Mouse (Mus musculus): ENCODE data around the gene Capn5.

The Capn5 gene

DNA sequence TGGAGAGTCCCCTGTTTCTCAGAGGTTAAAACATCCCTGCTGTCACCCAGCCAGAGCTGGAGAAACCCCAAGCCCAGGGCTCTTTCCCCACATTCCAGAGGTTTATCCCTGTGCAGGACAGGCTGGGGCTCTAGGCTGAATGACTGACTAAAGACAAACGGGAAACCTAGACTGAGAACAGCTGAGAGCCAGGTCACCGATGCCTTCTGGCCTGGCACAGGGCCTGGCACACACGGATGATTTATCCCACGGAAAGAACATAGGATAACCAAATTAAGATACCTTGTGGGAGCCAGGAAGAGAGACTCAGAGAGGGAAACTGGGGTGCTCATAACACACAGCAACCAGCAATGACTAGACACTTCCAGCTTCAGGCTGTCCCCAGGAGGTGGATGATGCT lies 68.3 kb downstream of the Capn5 start:
- no peak for DNase-seq (ENCODE audit: low spot score)

DNA sequence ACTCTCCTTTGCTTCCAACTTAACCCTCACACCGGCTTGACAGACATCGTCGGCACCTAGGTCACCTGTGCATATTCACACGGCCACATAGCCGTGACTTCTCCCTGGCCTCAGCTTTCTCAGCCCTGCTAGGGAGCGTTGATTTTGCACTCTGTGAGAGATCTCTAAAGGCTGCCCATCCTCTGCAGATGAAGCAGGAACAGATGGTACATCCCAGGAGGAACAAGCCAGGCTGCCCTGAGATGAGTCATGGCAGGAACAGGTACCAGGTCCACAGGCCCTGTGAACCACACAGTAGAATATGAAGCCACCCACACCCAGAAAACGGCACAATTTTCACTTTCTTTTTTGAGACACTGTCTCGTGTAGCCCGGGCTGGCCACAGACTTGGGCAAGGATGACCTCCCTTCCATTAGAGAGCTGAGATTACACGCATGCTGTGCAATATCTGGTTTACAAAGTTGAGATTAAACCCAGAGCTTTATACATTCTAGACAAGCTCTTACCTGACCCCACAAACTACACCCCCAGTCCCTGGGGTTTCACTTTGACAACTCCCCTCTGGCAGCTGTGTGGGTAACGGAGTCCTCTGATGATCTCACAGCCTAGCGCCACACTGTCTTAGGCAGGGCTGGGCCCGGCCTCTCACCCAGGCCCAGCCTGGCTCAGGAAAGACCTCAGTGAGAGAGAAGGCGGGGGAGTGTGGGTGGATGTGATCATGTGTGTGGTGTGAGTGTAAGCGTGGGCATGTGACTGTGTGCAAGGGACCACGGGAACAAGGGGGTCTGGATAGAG lies 69.2 kb downstream of the Capn5 start:
- DNase-seq (ENCODE audit: low spot score): no peak

GRCm38 (mm10) chr7:98106272-98106671 lies 71.8 kb downstream of the Capn5 start:
- no peak for DNase-seq (ENCODE audit: low spot score)

- no peak for DNase-seq (ENCODE audit: low spot score)
These were observed 73.3 kb downstream of the Capn5 start for GRCm38 (mm10) chr7:98104481-98105435.

DNA sequence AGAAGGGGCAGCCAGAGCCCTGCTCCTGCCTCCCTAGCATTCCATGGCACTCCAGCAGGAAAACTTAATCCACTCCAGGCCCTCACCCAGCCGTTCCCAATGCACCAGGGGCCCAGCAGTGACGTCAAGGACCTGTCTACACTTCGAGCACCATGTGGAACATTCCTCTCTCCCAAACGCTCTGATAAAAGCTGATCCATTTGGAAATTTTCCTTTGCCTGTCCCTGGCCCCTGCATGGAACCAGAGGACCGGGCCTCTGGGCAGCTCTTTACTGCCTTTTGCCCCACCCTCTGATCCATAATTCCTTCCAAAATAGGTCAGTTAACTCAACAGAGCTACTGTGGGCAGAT lies 74.2 kb downstream of the Capn5 start:
- DNase-seq (ENCODE audit: low spot score): no peak

- DNase-seq (ENCODE audit: low spot score): peak; percentile 41
These were observed 74.8 kb downstream of the Capn5 start for GRCm38 (mm10) chr7:98103002-98103941.

DNA sequence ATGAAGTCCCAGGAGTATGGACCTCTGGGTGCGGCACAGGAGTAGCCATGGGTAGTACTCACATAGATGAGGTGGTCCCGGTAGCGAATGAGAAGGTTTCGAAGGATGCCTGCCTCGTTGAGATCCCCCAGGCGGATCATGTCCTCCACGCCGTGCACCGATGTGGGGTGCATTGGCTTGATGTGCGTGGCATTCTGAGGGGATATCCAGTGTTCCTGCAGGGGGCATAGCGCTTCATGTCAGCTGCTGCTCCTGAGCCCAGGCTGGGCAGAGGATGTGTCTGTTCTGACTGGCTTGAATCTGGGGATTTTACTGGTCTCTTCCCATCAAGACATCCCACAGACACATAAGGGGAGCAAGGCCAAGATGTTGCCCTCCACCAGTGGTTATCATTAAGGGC lies 75.6 kb downstream of the Capn5 start:
- DNase-seq (ENCODE audit: low spot score): no peak

GRCm38 (mm10) chr7:98097557-98097956 lies 80.5 kb downstream of the Capn5 start:
- no peak for DNase-seq (ENCODE audit: low spot score)

- DNase-seq (ENCODE audit: low spot score): no peak
These were observed 82.2 kb downstream of the Capn5 start for GRCm38 (mm10) chr7:98095852-98096251.

GRCm38 (mm10) chr7:98086346-98086745 lies 91.7 kb downstream of the Capn5 start:
- DNase-seq (ENCODE audit: low spot score): no peak

DNA sequence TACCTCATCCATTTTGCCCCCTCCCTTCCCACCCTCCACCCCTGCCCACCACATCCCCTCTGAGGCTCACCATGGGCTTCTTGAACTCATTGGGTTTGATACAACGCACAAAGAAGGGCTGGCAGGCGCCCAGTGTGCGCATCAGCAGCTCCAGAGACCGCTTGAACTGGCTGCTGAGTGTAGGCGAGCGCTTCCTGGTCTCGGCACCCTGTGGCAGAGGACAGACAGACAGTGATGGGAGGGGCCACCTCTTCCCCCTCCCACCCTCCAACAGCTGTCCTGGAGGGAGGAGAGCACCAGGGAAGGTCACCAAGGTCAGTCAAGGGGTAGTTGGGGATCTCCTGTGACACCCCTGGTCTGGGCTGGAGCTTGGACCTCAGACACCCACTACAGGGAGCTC lies 92.8 kb downstream of the Capn5 start:
- no peak for DNase-seq (ENCODE audit: low spot score)

- DNase-seq (ENCODE audit: low spot score): no peak
These were observed 93.4 kb downstream of the Capn5 start for GRCm38 (mm10) chr7:98084541-98085293.

DNA sequence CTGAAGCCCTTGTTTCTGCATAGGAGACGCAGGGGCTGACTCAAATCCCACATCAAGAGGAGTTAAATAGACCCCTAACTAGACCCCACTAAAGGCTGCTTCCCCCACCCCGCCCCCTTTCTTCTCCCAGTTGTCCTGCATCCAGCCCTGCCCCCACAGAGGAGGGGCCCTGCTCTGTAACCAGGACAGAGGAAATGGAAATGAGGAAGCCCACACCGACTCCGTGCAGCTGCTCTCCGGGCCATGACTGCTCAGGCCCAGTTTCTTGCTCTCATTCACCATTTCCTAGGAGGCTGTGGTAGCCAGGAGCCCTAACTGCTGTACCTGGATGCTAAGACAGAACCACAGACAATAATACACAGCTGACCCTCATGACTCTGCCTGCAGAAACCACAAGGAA lies 95.7 kb downstream of the Capn5 start:
- no peak for DNase-seq (ENCODE audit: low spot score)

DNA sequence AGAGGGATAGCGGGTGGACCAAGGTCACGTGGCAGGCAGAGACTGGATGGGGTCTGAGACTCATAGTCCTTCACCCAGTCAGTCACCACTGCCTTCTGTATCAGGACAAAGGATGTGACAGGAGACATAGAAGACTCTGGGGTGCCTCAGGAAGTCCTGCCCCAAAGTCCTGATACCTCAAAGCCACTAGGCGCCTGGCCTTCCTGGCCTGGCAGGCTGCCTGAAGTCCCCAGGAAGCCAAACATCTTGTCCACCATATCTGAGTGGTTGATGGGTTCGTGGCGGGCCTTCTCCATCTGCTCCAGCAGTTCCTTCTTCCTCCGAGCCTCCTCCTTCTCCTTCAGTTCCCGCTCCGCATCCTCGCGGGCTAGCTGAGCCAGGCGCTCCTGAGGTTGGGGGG lies 100.6 kb downstream of the Capn5 start:
- DNase-seq (ENCODE audit: low spot score): no peak

- DNase-seq (ENCODE audit: low spot score): peak; percentile 27
These were observed 106.5 kb downstream of the Capn5 start for GRCm38 (mm10) chr7:98071620-98072019.

Data from urinary bladder, postnatal 10 days (tissue).